Mouse (Mus musculus) urinary bladder, postnatal 10 days (tissue): ENCODE results near the gene Pmf1.
"Not testable (repeated sequence)": the region's sequence is repeated elsewhere in the genome, so short reads cannot be mapped to it uniquely, and the experiment has no call there.

ENCODE experiments used
- DNase-seq: peaks from one replicate; pipeline ENCODE4 v3.0.0; 2022; ENCODE audit warnings: low spot score

The Pmf1 gene

GRCm38 (mm10) chr3:88437454-88437853 is 27.3 kb upstream of the Pmf1 start:
- no peak for DNase-seq

DNA sequence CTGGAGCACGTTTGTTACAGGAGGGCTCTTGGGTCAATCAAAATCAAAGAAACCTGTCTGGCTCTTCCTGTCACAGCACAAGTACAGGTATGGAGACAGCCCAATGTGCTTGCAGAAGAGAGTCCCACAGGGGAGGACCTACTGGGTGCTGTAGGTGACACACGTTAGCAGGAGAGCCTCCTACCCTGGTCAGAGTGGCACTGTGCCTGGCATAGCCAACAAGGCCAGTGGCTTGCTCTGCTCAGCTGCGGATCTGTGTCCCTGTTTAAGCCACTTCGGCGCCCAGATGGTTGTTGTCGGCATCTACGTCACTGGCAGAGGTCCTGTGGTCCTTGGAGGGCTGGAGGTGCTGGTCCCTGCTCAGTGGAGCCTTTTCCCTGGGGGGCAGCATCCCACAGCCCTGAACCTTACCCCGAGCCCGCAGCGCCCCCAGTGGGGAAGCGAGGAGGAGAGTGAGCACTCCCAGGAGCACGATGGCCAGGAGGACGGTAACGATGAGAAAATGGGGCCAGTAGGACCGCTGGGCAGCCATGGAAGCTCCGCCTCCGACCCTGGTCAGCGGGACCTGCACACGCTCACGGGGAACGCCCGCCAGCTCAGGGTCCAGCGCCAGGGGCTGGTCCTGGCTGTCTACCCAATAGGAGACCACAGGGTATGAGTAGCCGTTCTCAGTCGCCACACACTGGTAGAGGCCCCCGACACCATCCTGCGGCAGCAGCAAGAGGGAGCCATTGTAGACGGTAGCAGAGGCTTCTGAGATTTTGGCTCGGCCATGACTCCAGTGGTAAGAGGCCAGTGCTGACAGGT is 26.5 kb upstream of the Pmf1 start:
- DNase-seq = no peak

- no peak for DNase-seq
These were observed 25.4 kb upstream of the Pmf1 start for GRCm38 (mm10) chr3:88435515-88435914.

- not testable (repeated sequence) for DNase-seq
These were observed 18.5 kb upstream of the Pmf1 start for GRCm38 (mm10) chr3:88428639-88429038.

DNA sequence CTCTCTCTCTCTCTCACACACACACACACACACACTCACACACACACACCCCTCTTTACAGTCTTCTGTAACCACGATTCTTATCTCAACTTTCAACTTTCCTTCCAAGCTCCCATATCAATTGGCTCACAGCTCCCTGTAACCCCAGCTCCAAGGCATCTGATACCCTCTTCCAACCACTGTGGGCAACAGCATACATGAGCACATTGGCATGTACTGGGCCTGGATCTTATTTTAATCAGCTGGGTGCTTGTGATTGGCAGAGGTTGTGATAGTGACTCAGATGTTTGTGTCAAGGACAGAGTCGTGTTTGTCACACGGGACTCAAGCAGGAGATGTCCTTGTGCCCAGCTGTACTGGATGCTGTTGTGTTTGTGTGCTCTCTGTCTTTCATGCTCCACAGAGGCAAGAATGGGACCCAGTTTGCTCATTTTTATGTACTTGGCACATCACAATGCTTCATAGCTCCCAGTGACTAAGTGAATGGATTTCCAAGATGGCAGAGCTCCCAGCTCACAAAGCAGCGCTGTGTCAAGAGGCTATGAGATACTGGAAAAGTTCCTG is 17.3 kb upstream of the Pmf1 start:
- DNase-seq = no peak

DNA sequence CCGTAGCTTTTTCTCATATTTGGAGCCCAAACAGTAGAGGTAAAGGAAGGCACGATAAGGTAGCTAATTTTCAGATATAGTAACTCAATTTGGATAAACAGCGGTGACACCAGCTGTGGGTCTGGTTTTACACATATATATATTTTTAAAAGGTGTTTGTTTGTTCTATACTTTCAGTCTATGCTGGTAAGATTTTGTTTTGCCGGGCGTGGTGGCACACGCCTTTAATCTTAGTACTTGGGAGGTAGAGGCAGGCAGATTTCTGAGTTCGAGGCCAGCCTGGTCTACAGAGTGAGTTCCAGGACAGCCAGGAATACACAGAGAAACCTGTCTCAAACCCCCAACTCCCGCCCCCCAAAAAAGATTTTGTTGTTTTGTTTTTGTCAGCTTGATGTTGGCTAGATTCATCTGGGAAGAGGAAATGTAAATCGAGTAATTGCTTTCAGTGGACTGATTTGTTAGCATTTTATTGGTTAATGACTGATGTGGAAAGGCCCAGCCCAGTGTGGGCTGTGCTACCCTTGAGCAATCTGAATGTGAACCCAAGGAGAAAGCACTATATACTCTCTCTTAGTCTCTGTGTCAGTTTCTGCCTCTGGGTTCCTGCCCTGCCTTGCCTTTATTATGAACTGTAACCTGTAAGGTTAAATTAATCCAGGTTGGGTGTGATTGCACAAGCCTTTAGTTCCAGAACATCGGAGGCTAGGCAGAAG is 15.7 kb upstream of the Pmf1 start:
- DNase-seq = no peak

DNA sequence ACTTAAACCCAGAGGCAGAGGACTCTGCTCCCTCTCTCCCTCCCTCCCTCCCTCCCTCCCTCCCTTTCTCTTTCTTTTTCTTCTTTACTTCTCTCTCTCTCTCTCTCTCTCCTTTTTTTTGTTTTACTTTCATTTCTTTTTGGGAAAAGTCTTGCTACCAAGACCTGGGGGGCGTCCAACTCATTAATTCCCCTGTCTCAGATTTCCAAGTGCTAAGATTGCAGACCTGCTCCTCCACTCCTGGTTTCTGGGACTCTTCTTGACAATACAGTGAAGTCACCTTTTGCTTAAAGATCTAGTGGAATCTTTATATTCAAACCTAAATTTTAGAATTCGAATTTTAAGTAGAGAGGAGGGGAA is 15.2 kb upstream of the Pmf1 start:
- DNase-seq = no peak

DNA sequence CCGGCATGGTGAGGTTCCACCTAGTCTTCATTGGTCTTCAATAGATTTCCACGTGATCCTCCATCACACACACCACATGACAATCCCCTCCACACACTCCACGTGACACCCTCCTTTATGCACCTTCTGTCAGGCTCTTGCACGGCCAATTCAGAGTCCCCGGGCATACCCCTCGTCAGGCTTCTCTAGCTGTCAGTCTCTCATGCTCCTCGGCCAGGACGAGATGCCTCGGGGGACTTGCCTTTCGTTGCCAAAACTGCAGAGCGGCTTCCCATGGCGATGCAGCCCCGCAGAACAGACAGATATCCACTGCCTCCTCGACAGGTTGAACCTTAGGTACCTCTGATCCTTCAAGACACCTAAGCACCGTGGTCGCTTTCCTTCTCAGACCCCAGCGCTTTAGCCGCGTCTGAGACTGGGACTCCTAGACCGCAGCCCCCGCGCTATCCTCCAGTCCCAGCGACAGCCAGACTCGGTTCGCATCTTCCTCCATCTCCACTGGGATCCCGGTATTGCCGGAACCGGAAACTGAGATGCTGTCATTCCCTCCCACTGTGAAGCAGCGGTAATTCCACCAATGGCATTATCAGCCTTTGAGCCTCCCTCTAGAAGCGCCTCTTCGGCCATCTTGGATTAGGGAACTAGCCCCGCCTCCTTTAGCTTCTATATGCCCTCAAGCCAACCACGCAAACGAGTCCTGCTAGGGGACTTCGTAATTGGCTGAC is 14.6 kb upstream of the Pmf1 start, which contains the start of gene Slc25a44:
Gene Slc25a44, minus strand, starts transcription at position 535 of the 725 bp plus-strand sequence.
- peak; percentile 67 for DNase-seq

- no peak for DNase-seq
These were observed 12.0 kb upstream of the Pmf1 start for GRCm38 (mm10) chr3:88422020-88422720.

DNA sequence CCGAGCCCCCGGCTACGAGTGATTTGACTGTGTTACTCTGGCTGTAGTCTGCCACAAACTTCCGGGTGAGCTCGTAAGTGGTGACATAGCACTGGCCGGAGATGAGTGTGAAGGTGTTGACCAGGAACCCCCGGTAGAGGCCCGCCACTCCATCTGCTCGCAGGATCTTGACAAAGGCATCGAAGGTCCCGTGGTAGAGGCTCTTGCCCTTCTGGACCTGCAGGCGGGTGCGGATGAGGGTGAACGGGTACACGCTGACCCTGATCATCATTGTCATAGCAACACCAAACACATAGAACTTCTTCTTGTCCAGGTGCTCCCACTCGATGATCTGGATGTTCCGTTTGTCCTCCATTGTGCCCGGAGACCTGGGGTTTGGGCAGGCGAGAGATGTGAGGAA is 10.6 kb upstream of the Pmf1 start:
- no peak for DNase-seq

GRCm38 (mm10) chr3:88418016-88418415 is 7.9 kb upstream of the Pmf1 start:
- no peak for DNase-seq

DNA sequence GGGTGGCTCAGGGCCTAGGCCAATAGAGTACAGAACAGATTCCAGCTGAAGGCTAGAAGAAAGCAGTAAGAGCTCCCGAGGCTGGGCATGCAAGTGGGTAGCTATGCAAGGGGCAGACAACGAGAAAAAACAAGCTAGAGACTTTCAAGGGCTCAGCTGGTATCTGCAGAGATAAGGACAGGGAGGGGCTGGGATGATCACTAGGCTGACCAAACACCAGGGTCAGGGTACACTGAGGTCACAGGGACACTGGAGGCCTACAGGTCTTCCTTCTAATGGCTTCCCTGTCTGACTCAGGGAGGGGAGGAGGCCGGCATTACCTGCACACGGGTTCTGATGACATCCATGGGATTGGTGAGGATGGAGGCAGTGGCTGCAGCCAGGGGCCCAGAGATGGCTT is 5.5 kb upstream of the Pmf1 start:
- no peak for DNase-seq

DNA sequence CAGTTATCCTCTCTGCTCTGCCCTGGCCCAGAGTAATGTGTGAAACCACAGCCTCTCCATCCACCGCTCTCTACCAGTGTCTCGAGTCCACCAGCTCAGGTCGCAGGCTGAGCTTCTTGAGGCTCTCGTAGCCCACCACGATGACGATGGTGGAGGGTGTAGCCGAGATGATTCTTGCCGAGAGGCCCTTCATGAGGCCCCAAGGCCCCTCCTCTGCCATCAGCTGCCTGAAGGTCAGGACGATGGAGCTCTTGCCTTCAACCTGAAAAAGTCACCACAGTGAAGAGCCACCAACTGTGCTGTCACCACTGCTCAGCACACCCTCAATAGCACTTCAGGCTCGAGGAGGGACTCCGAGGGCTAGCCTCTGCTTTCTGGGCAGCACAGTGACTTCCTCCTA is 2.5 kb upstream of the Pmf1 start:
- no peak for DNase-seq

DNA sequence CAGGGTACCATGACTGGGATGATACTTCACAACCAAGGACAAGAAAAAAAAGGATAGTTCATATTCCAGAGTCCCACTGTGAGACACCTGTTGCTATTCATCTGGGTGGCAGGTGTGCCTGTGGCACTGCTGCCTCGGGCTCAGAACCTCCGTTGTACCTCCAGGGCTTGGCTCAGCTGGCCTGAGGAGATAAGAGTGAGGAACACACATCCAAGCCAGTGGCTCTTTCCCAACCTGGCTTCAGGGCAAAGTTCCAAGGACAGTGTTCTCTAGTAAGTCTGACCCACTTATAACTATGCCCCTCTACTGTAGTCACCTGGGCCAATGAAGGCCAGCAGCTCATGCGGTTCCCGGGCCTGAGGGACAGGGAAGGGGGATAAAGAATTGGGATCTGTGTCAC is 1.6 kb upstream of the Pmf1 start:
- no peak for DNase-seq

GRCm38 (mm10) chr3:88410645-88411031 is 507 bp upstream of the Pmf1 start:
- DNase-seq = no peak

DNA sequence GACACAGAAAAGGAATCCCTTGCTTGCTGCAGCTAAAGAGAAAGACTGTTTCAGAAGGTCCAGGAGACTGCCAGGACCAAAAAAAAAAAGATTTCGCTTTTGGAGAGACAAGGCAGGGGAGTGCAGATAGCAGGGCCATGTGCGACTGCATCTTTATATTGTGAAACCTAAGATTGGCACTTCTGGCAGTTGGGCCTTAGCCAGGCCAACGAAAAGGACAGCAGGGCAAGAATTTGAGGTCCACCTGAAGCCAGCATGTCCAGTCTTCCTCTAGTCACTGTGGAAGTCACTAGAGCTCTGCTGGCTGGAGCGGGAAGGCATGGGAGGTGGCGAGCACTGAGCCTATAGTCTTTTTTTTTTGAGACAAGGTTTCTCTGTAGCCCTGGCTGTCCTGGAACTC is 1.2 kb downstream of the Pmf1 start:
- DNase-seq = no peak

- no peak for DNase-seq
These were observed 2.6 kb downstream of the Pmf1 start for GRCm38 (mm10) chr3:88407529-88407928.

- DNase-seq = no peak
These were observed 3.0 kb downstream of the Pmf1 start for GRCm38 (mm10) chr3:88407090-88407489.

DNA sequence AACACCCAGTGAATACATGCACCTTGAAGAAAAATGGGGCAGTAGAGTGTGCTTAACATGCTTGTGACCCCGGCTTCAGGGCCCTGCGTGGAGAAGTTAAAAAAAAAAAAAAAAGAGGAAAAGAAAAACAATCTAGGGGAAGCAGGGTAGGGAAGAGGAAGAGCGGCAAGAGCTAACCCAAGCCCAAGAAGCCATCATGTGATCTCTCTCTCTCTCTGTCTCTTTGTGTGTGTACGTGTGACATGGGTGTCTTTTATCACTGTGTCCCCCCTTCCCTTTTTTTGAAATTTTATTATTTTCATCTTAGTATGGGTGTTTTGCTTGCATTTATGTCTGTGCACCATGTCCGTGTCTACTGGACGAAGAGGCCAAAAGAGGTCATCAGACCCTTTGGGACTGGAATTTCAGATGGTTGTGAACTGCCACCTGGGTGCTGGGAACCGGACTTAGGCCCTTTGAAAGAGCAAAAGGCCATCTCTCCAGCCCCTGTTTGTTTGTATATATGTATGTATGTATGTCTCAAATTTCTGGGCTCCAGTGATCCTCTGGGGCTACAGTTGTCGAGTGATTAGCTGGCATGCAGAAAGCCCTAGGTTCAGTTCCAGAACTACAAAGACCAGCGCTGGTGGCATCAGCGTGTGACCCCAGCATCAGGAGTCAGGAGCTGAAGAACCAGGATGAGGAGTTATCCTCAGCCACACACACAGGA is 6.5 kb downstream of the Pmf1 start:
- no peak for DNase-seq

- DNase-seq = no peak
These were observed 11.5 kb downstream of the Pmf1 start for GRCm38 (mm10) chr3:88398666-88399065.

GRCm38 (mm10) chr3:88395742-88396141 is 14.4 kb downstream of the Pmf1 start:
- DNase-seq = no peak
